Mouse (Mus musculus): ENCODE results near the gene Sympk. TPM values are rescaled to one million over a fixed set of nuclear protein-coding genes. Genes with fewer than 3 reads are reported as not detected.

Sympk gene
- polyA plus RNA-seq, 1 experiment from 2014 or later = 26.7 TPM

- ATAC-seq (ENCODE audit: low FRiP score, low TSS enrichment) = peak; percentile 18; the same call in 1 of the 2 replicates
- H3K4me2 ChIP-seq (replicated peaks; ENCODE audit: low read depth, low read length) = peak overlapping the region; percentile 28
- H3K27ac ChIP-seq (ENCODE audit: low read depth, low read length) = peak overlapping the region; percentile 63; the same call in 1 of the 2 replicates
- peaks cover 35% of the 10 kb centered on the region for H3K36me3 ChIP-seq (ENCODE audit: control insufficient read depth, insufficient read depth, low read length)
- 9% methylated on average over 14 of the region's 14 CpGs for WGBS
- peaks cover 43% of the 10 kb centered on the region for H3K4me1 ChIP-seq (ENCODE audit: control insufficient read depth, insufficient read depth, low read length)
- no peaks in the 10 kb centered on the region for H3K9me3 ChIP-seq (ENCODE audit: control insufficient read depth, low read length)
- H3K4me3 ChIP-seq (ENCODE audit: low read length) = peak overlapping the region; percentile 8; the same call in 1 of the 2 replicates
- peak overlapping the region; percentile 28; the same call in 1 of the 2 replicates for H3K9ac ChIP-seq (ENCODE audit: low read depth, low read length)
- no peaks in the 10 kb centered on the region for H3K27me3 ChIP-seq (ENCODE audit: control insufficient read depth, insufficient read depth, low read length)
Measured at GRCm38 (mm10) chr7:19086042-19086441, 61.9 kb downstream of the Sympk start.

GRCm38 (mm10) chr7:19086760-19087159 is 62.6 kb downstream of the Sympk start:
- no peak overlapping the region for H3K4me3 ChIP-seq (ENCODE audit: low read length)
- no peaks in the 10 kb centered on the region for H3K9me3 ChIP-seq (ENCODE audit: control insufficient read depth, low read length)
- H3K27me3 ChIP-seq (ENCODE audit: control insufficient read depth, insufficient read depth, low read length) = no peaks in the 10 kb centered on the region
- no peak overlapping the region for H3K27ac ChIP-seq (ENCODE audit: low read depth, low read length)
- 66% methylated on average over 18 of the region's 18 CpGs for WGBS
- no peak for ATAC-seq (ENCODE audit: low FRiP score, low TSS enrichment)
- no peak overlapping the region for H3K4me2 ChIP-seq (replicated peaks; ENCODE audit: low read depth, low read length)
- H3K4me1 ChIP-seq (ENCODE audit: control insufficient read depth, insufficient read depth, low read length) = peaks cover 45% of the 10 kb centered on the region
- H3K9ac ChIP-seq (ENCODE audit: low read depth, low read length) = no peak overlapping the region
- H3K36me3 ChIP-seq (ENCODE audit: control insufficient read depth, insufficient read depth, low read length) = peaks cover 31% of the 10 kb centered on the region

GRCm38 (mm10) chr7:19088813-19089212 is 64.6 kb downstream of the Sympk start:
- H3K9me3 ChIP-seq (ENCODE audit: control insufficient read depth, low read length) = no peaks in the 10 kb centered on the region
- peaks cover 40% of the 10 kb centered on the region for H3K4me1 ChIP-seq (ENCODE audit: control insufficient read depth, insufficient read depth, low read length)
- H3K4me2 ChIP-seq (replicated peaks; ENCODE audit: low read depth, low read length) = no peak overlapping the region
- peaks cover 24% of the 10 kb centered on the region for H3K36me3 ChIP-seq (ENCODE audit: control insufficient read depth, insufficient read depth, low read length)
- WGBS = 40% methylated on average over 10 of the region's 10 CpGs
- no peak overlapping the region for H3K9ac ChIP-seq (ENCODE audit: low read depth, low read length)
- no peak overlapping the region for H3K4me3 ChIP-seq (ENCODE audit: low read length)
- H3K27me3 ChIP-seq (ENCODE audit: control insufficient read depth, insufficient read depth, low read length) = no peaks in the 10 kb centered on the region
- no peak overlapping the region for H3K27ac ChIP-seq (ENCODE audit: low read depth, low read length)
- ATAC-seq (ENCODE audit: low FRiP score, low TSS enrichment) = no peak

GRCm38 (mm10) chr7:19091913-19092312 is 67.7 kb downstream of the Sympk start:
- no peak for ATAC-seq (ENCODE audit: low FRiP score, low TSS enrichment)
- 33% methylated on average over 14 of the region's 17 CpGs for WGBS
- Histone ChIP-seq H3K9ac (ENCODE audit: low read depth, low read length) (peak overlapping the region; percentile 14; the same call in 1 of the 2 replicates), H3K4me1 (ENCODE audit: control insufficient read depth, insufficient read depth, low read length) (peaks cover 26% of the 10 kb centered on the region), H3K9me3 (ENCODE audit: control insufficient read depth, low read length) (no peaks in the 10 kb centered on the region), H3K4me3 (ENCODE audit: low read length) (no peak overlapping the region; the same call in 1 of the 2 replicates), H3K36me3 (ENCODE audit: control insufficient read depth, insufficient read depth, low read length) (peaks cover 24% of the 10 kb centered on the region), H3K27ac (ENCODE audit: low read depth, low read length) (no peak overlapping the region), H3K4me2 (replicated peaks; ENCODE audit: low read depth, low read length) (peak overlapping the region; percentile 95), H3K27me3 (ENCODE audit: control insufficient read depth, insufficient read depth, low read length) (no peaks in the 10 kb centered on the region)

GRCm38 (mm10) chr7:19092381-19093173 is 68.4 kb downstream of the Sympk start:
- Histone ChIP-seq H3K4me3 (ENCODE audit: low read length) (peak overlapping the region; percentile 78), H3K9ac (ENCODE audit: low read depth, low read length) (peak overlapping the region; percentile 14), H3K4me1 (ENCODE audit: control insufficient read depth, insufficient read depth, low read length) (peaks cover 32% of the 10 kb centered on the region), H3K27me3 (ENCODE audit: control insufficient read depth, insufficient read depth, low read length) (no peaks in the 10 kb centered on the region), H3K9me3 (ENCODE audit: control insufficient read depth, low read length) (no peaks in the 10 kb centered on the region), H3K4me2 (replicated peaks; ENCODE audit: low read depth, low read length) (peak overlapping the region; percentile 95), H3K27ac (ENCODE audit: low read depth, low read length) (peak overlapping the region; percentile 82), H3K36me3 (ENCODE audit: control insufficient read depth, insufficient read depth, low read length) (peaks cover 26% of the 10 kb centered on the region)
- 4% methylated on average over 38 of the region's 38 CpGs for WGBS
- peak; percentile 48 for ATAC-seq (ENCODE audit: low FRiP score, low TSS enrichment)

GRCm38 (mm10) chr7:19093174-19093521 is 69.0 kb downstream of the Sympk start:
- H3K9ac ChIP-seq (ENCODE audit: low read depth, low read length) = peak overlapping the region; percentile 14
- H3K27ac ChIP-seq (ENCODE audit: low read depth, low read length) = peak overlapping the region; percentile 82
- peak overlapping the region; percentile 95 for H3K4me2 ChIP-seq (replicated peaks; ENCODE audit: low read depth, low read length)
- H3K9me3 ChIP-seq (ENCODE audit: control insufficient read depth, low read length) = no peaks in the 10 kb centered on the region
- under 1% methylated on average over 8 of the region's 15 CpGs for WGBS
- peak; percentile 51 for ATAC-seq (ENCODE audit: low FRiP score, low TSS enrichment)
- H3K27me3 ChIP-seq (ENCODE audit: control insufficient read depth, insufficient read depth, low read length) = no peaks in the 10 kb centered on the region
- peak overlapping the region; percentile 78 for H3K4me3 ChIP-seq (ENCODE audit: low read length)
- H3K36me3 ChIP-seq (ENCODE audit: control insufficient read depth, insufficient read depth, low read length) = peaks cover 26% of the 10 kb centered on the region
- peaks cover 33% of the 10 kb centered on the region for H3K4me1 ChIP-seq (ENCODE audit: control insufficient read depth, insufficient read depth, low read length)

GRCm38 (mm10) chr7:19093537-19094385 is 69.6 kb downstream of the Sympk start:
- peak overlapping the region; percentile 92 for H3K9ac ChIP-seq (ENCODE audit: low read depth, low read length)
- 1% methylated on average over 45 of the region's 45 CpGs for WGBS
- H3K9me3 ChIP-seq (ENCODE audit: control insufficient read depth, low read length) = no peaks in the 10 kb centered on the region

GRCm38 (mm10) chr7:19094471-19094825 is 70.3 kb downstream of the Sympk start, which contains the start of gene Six5:
Gene Six5 (plus strand): TSS chr7:19094594.
- Histone ChIP-seq H3K9ac (ENCODE audit: low read depth, low read length) (peak within 1 kb of the TSS; percentile 92), H3K4me2 (replicated peaks; ENCODE audit: low read depth, low read length) (peak within 1 kb of the TSS; percentile 95), H3K4me1 (ENCODE audit: control insufficient read depth, insufficient read depth, low read length) (peaks cover 33% of the 10 kb centered on the region), H3K9me3 (ENCODE audit: control insufficient read depth, low read length) (no peaks in the 10 kb centered on the region), H3K4me3 (ENCODE audit: low read length) (peak within 1 kb of the TSS; percentile 78), H3K27me3 (ENCODE audit: control insufficient read depth, insufficient read depth, low read length) (no peaks in the 10 kb centered on the region), H3K27ac (ENCODE audit: low read depth, low read length) (peak within 1 kb of the TSS; percentile 87), H3K36me3 (ENCODE audit: control insufficient read depth, insufficient read depth, low read length) (peaks cover 22% of the 10 kb centered on the region)
- no peak for ATAC-seq (ENCODE audit: low FRiP score, low TSS enrichment)
- 0% methylated on average over 11 of the region's 36 CpGs for WGBS

More at GRCm38 (mm10) chr7:19093537-19094385, 69.6 kb downstream of the Sympk start:
- Histone ChIP-seq H3K4me1 (ENCODE audit: control insufficient read depth, insufficient read depth, low read length) (peaks cover 33% of the 10 kb centered on the region), H3K4me2 (replicated peaks; ENCODE audit: low read depth, low read length) (peak overlapping the region; percentile 95), H3K36me3 (ENCODE audit: control insufficient read depth, insufficient read depth, low read length) (peaks cover 22% of the 10 kb centered on the region), H3K4me3 (ENCODE audit: low read length) (peak overlapping the region; percentile 78), H3K27me3 (ENCODE audit: control insufficient read depth, insufficient read depth, low read length) (no peaks in the 10 kb centered on the region), H3K27ac (ENCODE audit: low read depth, low read length) (peak overlapping the region; percentile 87)
- ATAC-seq (ENCODE audit: low FRiP score, low TSS enrichment) = peak; percentile 86
